Mouse (Mus musculus) heart, adult 8-10 months (tissue): Measurements from ENCODE around the gene Tfpi. TPM values are rescaled to one million over a fixed set of nuclear protein-coding genes. Genes with fewer than 3 reads are reported as not detected.

Experiments
- DNase-seq: peaks from one replicate; pipeline ENCODE4 v3.0.0; 2022; ENCODE audit warnings: low spot score
- total RNA-seq, 4 experiments: library from RNA; stranded (reverse); gene quantifications; 2 replicates each; pipeline ENCODE4 v1.2.4; 2022

The Tfpi gene
- 10 to 100 TPM; 39.5 to 67.3 (median 48.9) TPM for total RNA-seq

DNA sequence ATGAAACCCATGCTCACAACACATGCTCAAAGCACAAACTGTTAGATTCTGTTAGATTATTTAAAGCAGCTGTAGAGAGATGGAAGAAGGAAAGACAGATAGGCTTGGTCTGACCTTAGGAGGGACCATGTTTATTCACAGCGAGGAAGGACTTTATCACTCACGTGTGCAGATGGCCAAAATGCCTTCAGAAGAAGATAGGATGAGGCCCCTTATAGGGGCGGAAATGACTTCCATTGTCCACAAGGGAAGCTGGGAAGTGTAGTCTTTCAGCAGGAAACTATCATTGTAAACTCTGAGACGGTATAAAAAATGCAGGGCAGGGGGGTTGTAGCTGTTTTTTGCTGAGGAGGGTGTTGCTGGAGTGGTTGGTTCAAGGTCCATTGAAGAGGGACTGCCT lies at the start of gene Tfpi:
TSS of gene Tfpi (minus strand) at position 199 of the 400 bp plus-strand sequence.
- peak; percentile 40 for DNase-seq

GRCm38 (mm10) chr2:84526221-84526620 lies 49.6 kb upstream of the Tfpi start:
- no peak for DNase-seq

- no peak for DNase-seq
These were observed 49.2 kb upstream of the Tfpi start for GRCm38 (mm10) chr2:84525806-84526205.

DNA sequence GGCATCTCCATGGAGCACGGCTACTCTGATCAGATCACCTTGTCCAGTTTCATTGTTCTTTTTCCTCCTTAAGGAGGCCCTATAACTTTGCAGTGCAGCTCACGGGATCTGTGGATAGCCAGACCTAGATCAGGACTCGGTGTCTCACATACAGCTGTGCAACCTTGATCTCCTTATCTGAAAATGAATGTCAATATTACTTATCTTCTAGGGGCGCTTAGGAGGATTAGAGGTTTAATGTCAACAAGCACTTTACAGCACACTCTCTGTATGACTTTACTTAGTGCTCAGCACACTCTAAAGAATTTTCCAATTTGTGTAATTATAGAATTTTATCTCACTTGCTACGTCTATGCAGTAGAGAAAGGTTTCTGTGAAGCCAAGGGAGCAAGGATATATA lies 48.5 kb upstream of the Tfpi start:
- no peak for DNase-seq

- no peak for DNase-seq
These were observed 47.4 kb upstream of the Tfpi start for GRCm38 (mm10) chr2:84523994-84524393.

DNA sequence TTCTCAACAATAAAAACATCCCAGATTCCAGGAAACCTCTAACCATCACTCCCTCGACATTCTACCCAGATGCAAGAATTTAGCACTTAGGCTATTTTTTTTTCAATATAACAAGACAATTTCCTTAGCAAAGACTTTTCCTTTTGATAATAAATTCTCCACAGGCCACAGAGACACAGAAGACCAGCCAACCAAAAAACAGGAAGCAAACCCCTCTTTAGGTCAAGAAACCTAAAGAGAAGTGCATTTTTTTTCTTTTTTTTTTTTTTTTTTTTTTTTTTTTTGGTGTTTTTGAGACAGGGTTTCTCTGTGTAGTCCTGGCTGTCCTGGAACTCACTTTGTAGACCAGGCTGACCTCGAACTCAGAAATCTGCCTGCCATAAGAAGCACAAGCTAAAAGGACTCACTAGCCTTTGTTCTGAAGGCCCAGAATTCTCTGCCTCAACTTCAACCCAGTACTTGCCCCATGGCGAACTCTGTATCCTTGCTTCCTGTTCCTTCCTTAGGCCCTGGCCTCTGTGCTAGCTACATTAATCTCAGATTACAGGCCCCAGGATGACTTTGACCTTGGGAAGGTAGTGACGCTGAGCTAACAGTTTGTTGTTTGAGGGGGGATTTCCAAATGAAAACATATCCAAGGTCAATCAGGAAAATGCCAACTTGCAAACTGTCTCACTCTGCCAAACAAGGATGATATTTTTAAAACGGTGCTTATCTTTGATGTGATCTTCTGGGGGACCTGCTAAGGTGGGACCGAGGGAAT lies 46.7 kb upstream of the Tfpi start:
- DNase-seq: no peak

DNA sequence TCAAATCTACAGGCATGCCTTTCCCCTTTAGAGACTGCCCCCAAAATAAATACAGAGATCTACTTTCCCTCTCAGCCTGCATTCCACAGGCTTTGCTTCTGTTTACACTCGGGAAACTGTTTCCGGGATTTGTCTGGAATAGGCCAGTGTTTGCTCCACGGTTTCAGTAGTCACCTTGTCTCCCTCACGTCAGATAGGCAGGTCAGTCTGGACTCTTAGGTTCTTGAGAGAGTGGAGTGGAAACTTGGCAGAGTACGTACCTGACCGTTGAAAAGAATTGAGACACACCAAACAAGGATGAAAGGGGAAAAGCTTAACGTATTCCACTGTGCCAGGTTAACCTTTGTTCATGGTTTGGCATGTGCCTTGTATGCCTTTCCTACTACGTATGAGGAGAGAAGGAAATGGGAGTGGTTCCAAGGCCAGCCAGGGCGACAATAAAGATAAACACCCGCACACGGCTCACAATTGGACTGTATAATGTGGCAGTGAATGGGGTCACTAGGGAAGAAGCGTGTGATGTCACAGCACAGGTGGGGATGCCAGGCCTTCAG lies 43.0 kb upstream of the Tfpi start:
- peak; percentile 14 for DNase-seq

- DNase-seq: no peak
These were observed 42.2 kb upstream of the Tfpi start for GRCm38 (mm10) chr2:84518767-84519166.

DNA sequence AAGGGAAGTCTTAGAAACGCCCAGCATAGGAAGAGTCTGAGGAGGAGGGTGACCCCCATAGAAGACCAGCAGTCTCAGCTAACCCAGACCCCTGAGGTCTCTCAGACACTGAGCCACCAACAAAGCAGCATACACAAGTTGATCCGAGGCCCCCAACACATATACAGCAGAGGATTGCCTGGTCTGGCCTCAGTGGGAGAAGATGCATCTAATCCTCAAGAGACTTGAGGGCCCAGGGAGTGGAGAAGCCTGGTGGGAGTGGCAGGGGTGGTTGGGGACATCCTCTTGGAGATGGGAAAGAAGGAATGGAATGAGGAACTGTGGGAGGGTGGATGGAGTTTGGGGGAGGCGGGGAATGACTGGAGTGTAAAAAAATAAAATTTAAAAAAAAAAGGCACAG lies 36.7 kb upstream of the Tfpi start:
- DNase-seq: no peak

- DNase-seq: no peak
These were observed 34.9 kb upstream of the Tfpi start for GRCm38 (mm10) chr2:84511508-84511907.

DNA sequence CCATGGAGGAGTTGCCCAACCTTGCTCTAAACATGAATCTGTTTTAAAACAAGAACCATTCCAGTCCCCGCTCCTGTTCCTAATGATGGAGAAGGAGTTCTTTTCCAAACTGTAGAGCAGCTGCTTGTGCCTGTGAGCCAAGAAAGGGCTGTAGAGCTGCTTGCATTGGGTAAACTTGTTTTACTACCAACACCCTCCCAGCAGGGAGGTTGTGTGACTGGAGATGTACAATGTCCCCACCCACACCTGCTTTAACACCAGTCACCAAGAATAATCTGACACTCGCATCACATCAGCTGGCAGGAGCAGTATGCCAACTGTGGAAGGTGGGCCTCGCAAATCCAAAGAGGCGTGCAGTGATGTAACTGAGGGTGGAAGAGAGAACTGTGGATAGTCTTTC lies 34.5 kb upstream of the Tfpi start:
- DNase-seq: no peak

DNA sequence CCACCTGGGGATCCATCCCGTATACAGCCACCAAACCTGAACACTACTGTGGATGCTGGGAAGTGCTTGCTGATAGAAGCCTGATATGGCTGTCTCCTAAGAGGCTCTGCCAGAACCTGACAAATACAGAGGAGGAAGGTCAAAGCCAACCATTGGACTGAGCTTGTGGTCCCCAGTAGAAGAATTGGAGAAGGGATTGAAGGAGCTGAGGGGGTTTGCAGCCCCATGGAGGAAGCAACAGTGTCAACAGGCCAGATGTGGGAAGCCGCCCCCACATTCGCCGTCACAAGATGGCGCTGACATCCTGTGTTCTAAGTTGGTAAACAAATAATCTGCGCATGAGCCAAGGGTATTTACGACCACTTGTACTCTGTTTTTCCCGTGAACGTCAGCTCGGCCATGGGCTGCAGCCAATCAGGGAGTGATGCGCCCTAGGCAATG lies 28.4 kb upstream of the Tfpi start:
- peak; percentile 21 for DNase-seq

GRCm38 (mm10) chr2:84504285-84504684 lies 27.7 kb upstream of the Tfpi start:
- peak; percentile 15 for DNase-seq

- no peak for DNase-seq
These were observed 22.3 kb upstream of the Tfpi start for GRCm38 (mm10) chr2:84498921-84499320.

GRCm38 (mm10) chr2:84495108-84495507 lies 18.5 kb upstream of the Tfpi start:
- no peak for DNase-seq

- no peak for DNase-seq
These were observed 17.1 kb upstream of the Tfpi start for GRCm38 (mm10) chr2:84493626-84494025.

- DNase-seq: no peak
These were observed 15.1 kb upstream of the Tfpi start for GRCm38 (mm10) chr2:84491715-84492114.

GRCm38 (mm10) chr2:84487705-84488291 lies 11.2 kb upstream of the Tfpi start:
- no peak for DNase-seq

DNA sequence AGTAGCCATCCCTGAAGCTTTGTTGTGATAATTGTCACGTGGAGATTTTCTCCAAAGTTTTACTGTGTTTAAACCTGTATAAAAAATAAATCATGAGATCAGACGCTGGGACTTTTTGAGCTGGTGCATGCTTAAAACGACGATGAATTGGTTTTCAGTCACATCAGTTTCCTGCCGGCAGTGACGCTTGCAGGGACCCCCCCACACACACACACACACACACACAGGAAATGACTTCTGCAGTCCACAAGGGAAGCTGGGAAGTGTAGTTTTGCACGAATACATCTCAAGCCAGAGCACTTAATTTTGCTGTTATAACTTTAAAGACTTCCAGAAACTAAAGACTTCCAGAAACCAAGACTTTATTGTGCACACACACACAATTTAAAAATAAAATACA lies 5.3 kb upstream of the Tfpi start:
- DNase-seq: peak; percentile 55

- peak; percentile 80 for DNase-seq
These were observed 2.5 kb upstream of the Tfpi start for GRCm38 (mm10) chr2:84479036-84479435.

DNA sequence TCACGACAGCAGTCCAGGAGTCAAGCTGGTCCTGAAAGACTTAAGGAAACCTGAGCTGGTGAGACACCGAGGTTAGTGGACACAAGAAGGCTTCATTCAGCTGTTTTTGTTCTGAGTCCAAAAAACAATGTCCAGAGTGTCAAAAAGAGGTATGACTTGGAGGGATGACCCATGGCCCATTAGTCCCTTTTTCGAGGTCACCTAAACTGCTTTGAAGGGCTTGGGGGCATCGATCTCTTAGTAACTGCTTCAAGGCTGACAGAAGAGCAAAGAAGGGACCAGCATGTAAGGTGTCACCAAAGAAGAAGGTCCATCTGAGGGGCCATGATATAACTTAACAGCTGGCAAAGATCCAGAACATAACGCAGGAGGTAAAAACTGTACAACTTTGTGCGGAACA lies 1.2 kb upstream of the Tfpi start:
- DNase-seq: no peak

- DNase-seq: no peak
These were observed 444 bp downstream of the Tfpi start for GRCm38 (mm10) chr2:84476131-84476530.

- DNase-seq: no peak
These were observed 974 bp downstream of the Tfpi start for GRCm38 (mm10) chr2:84475601-84476000.
